Mouse (Mus musculus): ENCODE measurements around the gene Itpa. TPM values are rescaled to one million over a fixed set of nuclear protein-coding genes. Genes with fewer than 3 reads are reported as not detected.

The Itpa gene
- polyA plus RNA-seq, 1 experiment from 2014 or later, result 77.0 TPM

Other genes starting within 250 kb of the Itpa start
- gene Vps16, start 243.3 kb upstream of the Itpa start, polyA plus RNA-seq (2014; fragmentation: Nextera tagmentation; extraction: Ambion mirVana), result 40.4 and 43.8 TPM in 2 replicates
- 5.2 and 6.7 TPM in 2 replicates for gene Pced1a, start 242.9 kb upstream of the Itpa start, polyA plus RNA-seq (2014; fragmentation: Nextera tagmentation; extraction: Ambion mirVana)
- 87.2 and 88.5 TPM in 2 replicates for gene Ptpra, start 217.3 kb upstream of the Itpa start, polyA plus RNA-seq (2014; fragmentation: Nextera tagmentation; extraction: Ambion mirVana)
- 72.4 and 75.3 TPM in 2 replicates for gene Mrps26, start 103.9 kb upstream of the Itpa start, polyA plus RNA-seq (2014; fragmentation: Nextera tagmentation; extraction: Ambion mirVana)
- not detected in 2 replicates for gene Oxt, start 91.4 kb upstream of the Itpa start, polyA plus RNA-seq (2014; fragmentation: Nextera tagmentation; extraction: Ambion mirVana)
- not detected in 2 replicates for gene Avp, start 85.1 kb upstream of the Itpa start, polyA plus RNA-seq (2014; fragmentation: Nextera tagmentation; extraction: Ambion mirVana)
- gene Fastkd5, start 37.6 kb upstream of the Itpa start, polyA plus RNA-seq (2014; fragmentation: Nextera tagmentation; extraction: Ambion mirVana), result 14.9 and 15.1 TPM in 2 replicates
- gene Ubox5, start 37.6 kb upstream of the Itpa start, polyA plus RNA-seq (2014; fragmentation: Nextera tagmentation; extraction: Ambion mirVana), result 6.9 and 7.5 TPM in 2 replicates
- 0.35 and 0.80 TPM in 2 replicates for gene Lzts3, start 24.8 kb upstream of the Itpa start, polyA plus RNA-seq (2014; fragmentation: Nextera tagmentation; extraction: Ambion mirVana)
- 41.2 and 44.8 TPM in 2 replicates for gene Ddrgk1, start 3.0 kb upstream of the Itpa start, polyA plus RNA-seq (2014; fragmentation: Nextera tagmentation; extraction: Ambion mirVana)
- gene Slc4a11, start 29.9 kb downstream of the Itpa start, polyA plus RNA-seq (2014; fragmentation: Nextera tagmentation; extraction: Ambion mirVana), result 0.11 TPM in 2 replicates
- 56.3 and 64.4 TPM in 2 replicates for gene 4930402H24Rik, start 238.8 kb downstream of the Itpa start, polyA plus RNA-seq (2014; fragmentation: Nextera tagmentation; extraction: Ambion mirVana)
- 6.8 and 8.7 TPM in 2 replicates for gene Atrn, start 238.9 kb downstream of the Itpa start, polyA plus RNA-seq (2014; fragmentation: Nextera tagmentation; extraction: Ambion mirVana)

All from heart, embryonic 14.5 days (tissue).